Mouse (Mus musculus) limb, embryonic 14.5 days (tissue): ENCODE measurements at regions not wholly inside any gene's neighbourhood (a gene's known extent, or its start where the extent isn't known, plus 50 kb on each side); places are given as distances from the start of the nearest gene placed in this dataset.

Experiments used
- ATAC-seq: fragments of 200-750 bp; cut with Nextera tagmentation; 2 replicates; pipeline ENCODE4 v1.8.0; 2017; ENCODE audit warnings: low read depth, moderate number of reproducible peaks, moderate TSS enrichment; ENCODE audit not compliant: low FRiP score
- DNase-seq: peaks from one replicate; pipeline ENCODE4 v3.0.0-alpha.2; 2015; ENCODE audit warnings: low spot score
- H3K27ac ChIP-seq: fragments of 300-500 bp; sonication (generic); replicated peaks from 2 replicates; pipeline ENCODE4 v1.5.1; 2014; ENCODE audit warnings: low read depth, mild to moderate bottlenecking, low read length, moderate library complexity, mixed read lengths
- H3K27me3 ChIP-seq: fragments of 300-500 bp; sonication (generic); 2 replicates; pipeline ENCODE4 v1.6.1; 2014; ENCODE audit warnings: low read length, mixed read lengths; ENCODE audit not compliant: control insufficient read depth, insufficient read depth
- H3K36me3 ChIP-seq: fragments of 300-500 bp; sonication (generic); 2 replicates; pipeline ENCODE4 v1.6.1; 2014; ENCODE audit warnings: mild to moderate bottlenecking, low read length, moderate library complexity, mixed read lengths; ENCODE audit not compliant: control insufficient read depth, insufficient read depth
- H3K4me1 ChIP-seq: fragments of 300-500 bp; sonication (generic); 2 replicates; pipeline ENCODE4 v1.6.1; 2014; ENCODE audit warnings: antibody characterized with exemption, low read length, mixed read lengths; ENCODE audit not compliant: control insufficient read depth, insufficient read depth
- H3K4me2 ChIP-seq: fragments of 300-500 bp; sonication (generic); replicated peaks from 2 replicates; pipeline ENCODE4 v1.6.1; 2014; ENCODE audit warnings: low read depth, mild to moderate bottlenecking, low read length, moderate library complexity; ENCODE audit not compliant: severe bottlenecking
- H3K4me3 ChIP-seq: fragments of 300-500 bp; sonication (generic); replicated peaks from 2 replicates; pipeline ENCODE4 v1.5.1; 2014; ENCODE audit warnings: low read length
- H3K9ac ChIP-seq: fragments of 300-500 bp; sonication (generic); 2 replicates; pipeline ENCODE4 v1.6.1; 2014; ENCODE audit warnings: mild to moderate bottlenecking, low read depth, low read length, moderate library complexity; ENCODE audit not compliant: severe bottlenecking
- H3K9me3 ChIP-seq: fragments of 300-500 bp; sonication (generic); 2 replicates; pipeline ENCODE4 v1.6.1; 2016; ENCODE audit warnings: low read length; ENCODE audit not compliant: control insufficient read depth
- POLR2A ChIP-seq: fragments of 200-500 bp; IDR thresholded peaks from 2 replicates; pipeline ENCODE4 v1.8.0; 2012; ENCODE audit warnings: inconsistent platforms, mild to moderate bottlenecking, moderate library complexity, borderline replicate concordance; ENCODE audit not compliant: insufficient read depth, insufficient read length; ENCODE audit errors: extremely low read depth
- WGBS: fragments of 180-500 bp; shearing (Covaris S2); extraction: QIAGEN DNeasy Blood & Tissue Kit; methylation state at CpG from one replicate; pipeline ENCODE4 v1.1.7; 2014; 5-methylcytosine and 5-hydroxymethylcytosine counted together

DNA sequence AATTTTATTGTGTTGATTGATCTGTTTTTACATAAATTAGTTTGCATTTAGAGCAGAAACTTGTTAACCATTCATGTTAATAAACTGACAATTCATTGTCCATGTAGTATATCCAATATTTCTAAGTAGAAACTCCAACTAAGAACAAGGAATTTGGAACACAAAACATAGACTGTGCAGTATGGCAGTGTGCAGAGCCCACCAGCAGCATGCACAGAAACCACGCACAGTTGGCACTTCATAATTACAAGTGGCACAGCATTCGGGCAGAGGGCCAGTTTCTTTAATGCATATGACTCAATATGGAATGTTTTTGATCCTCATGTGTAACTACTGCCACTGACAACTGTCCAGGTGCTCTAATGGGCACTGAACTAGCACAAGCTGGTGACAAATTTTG lies 423.8 kb downstream of the Inhba start:
- no peak for TF ChIP-seq POLR2A
- Histone ChIP-seq H3K9ac (no peak overlapping the region), H3K27me3 (no peaks in the 10 kb centered on the region), H3K9me3 (no peaks in the 10 kb centered on the region), H3K4me1 (no peaks in the 10 kb centered on the region), H3K27ac (no peak overlapping the region), H3K36me3 (no peaks in the 10 kb centered on the region), H3K4me2 (no peak overlapping the region), H3K4me3 (no peak overlapping the region)
- 65% methylated on average over 2 of the region's 2 CpGs for WGBS
- no peak for ATAC-seq
- no peak for DNase-seq

DNA sequence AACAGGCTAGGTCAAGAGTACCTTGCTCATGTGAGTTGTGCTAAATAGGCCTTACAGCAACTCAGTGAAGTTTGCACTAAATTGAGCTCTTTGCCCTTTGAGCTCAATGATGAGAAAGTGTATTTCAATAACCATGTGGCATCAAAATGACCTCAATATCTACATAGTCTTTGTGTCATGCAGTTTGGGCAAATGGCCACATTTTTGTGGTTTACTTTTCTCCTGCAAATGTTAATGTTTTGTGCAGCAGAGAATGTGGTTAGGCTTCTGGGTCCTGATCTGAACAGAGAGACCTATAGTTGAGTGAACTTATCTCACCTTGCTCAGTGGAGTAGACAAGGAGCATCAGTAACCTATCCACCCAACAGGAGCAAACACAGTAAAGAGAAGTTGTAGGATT lies 441.6 kb downstream of the Inhba start:
- Histone ChIP-seq H3K9me3 (no peaks in the 10 kb centered on the region), H3K4me1 (no peaks in the 10 kb centered on the region), H3K9ac (no peak overlapping the region), H3K4me3 (no peak overlapping the region), H3K27ac (no peak overlapping the region), H3K36me3 (no peaks in the 10 kb centered on the region), H3K4me2 (no peak overlapping the region), H3K27me3 (no peaks in the 10 kb centered on the region)
- no peak for ATAC-seq
- DNase-seq: no peak
- no peak for TF ChIP-seq POLR2A

DNA sequence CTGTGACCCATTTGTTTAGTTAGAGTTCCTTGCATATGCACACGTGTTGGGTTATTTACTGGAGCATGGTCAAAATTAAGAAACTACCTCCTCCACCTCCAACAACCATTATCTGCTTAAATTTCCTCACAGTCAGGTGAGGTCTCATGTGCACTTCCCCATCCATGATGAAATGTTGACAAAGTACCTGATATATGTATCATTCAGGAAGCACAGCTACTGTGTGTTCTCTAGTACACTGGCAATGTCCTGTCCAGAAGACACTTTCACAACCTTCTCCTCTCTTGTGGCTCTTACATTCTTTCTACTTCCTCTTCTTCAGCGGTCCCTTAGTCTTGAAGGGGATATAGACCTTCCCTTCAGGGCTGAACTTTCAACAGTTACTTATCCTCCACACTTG lies 448.1 kb downstream of the Inhba start:
- WGBS: 80% methylated on average over 2 of the region's 2 CpGs
- Histone ChIP-seq H3K4me3 (no peak overlapping the region), H3K9ac (no peak overlapping the region), H3K4me1 (no peaks in the 10 kb centered on the region), H3K9me3 (no peaks in the 10 kb centered on the region), H3K27me3 (no peaks in the 10 kb centered on the region), H3K27ac (no peak overlapping the region), H3K4me2 (no peak overlapping the region), H3K36me3 (no peaks in the 10 kb centered on the region)
- DNase-seq (no peak), ATAC-seq (no peak)
- no peak for TF ChIP-seq POLR2A

DNA sequence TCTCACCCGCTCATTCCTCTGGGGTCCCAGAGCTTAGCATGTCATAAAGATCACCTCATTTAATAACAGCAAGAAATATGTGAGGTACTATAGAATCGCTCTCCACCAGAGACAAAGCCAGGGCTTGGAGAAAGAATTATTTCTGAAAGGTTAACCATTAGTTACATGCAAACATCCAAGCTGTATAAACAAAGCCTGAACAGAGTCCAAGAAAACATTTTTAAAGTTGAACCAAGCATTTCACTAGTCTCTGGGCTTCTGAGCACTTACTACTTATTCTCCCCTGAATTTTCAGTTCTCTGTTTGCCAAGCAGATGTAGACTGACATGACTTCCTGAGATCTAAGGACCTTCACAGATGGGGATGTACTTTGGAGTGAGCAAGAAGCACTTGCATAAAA lies 450.0 kb downstream of the Inhba start:
- no peak overlapping the region for H3K4me3 ChIP-seq
- 79% methylated on average over 2 of the region's 2 CpGs for WGBS
- DNase-seq (no peak), ATAC-seq (no peak)
- H3K4me1 ChIP-seq: no peaks in the 10 kb centered on the region
- H3K4me2 ChIP-seq: no peak overlapping the region
- H3K9ac ChIP-seq: no peak overlapping the region
- no peak for TF ChIP-seq POLR2A
- no peaks in the 10 kb centered on the region for H3K36me3 ChIP-seq
- no peaks in the 10 kb centered on the region for H3K9me3 ChIP-seq
- no peak overlapping the region for H3K27ac ChIP-seq
- H3K27me3 ChIP-seq: no peaks in the 10 kb centered on the region

DNA sequence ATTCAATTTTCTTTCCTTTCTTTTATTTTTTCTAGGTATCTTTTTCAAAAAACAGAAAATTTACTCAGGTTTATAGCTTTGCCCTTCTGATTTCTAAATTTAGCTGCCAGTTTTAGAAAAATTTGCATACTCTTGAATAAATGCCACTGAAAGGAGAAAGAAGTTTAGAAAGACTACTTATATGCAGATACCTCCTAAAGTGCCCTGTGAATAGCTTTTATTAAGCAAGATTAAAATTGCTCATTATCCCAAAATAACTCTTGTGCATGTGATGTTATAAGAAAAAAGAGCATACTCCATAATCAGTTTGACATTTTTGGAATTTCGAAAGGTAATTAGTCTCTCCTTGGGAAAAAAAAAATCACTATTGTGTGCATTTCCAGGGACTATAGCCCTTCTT lies 453.2 kb downstream of the Inhba start:
- WGBS: 94% methylated on average over 1 of the region's 1 CpGs
- TF ChIP-seq POLR2A: no peak
- no peaks in the 10 kb centered on the region for H3K4me1 ChIP-seq

DNA sequence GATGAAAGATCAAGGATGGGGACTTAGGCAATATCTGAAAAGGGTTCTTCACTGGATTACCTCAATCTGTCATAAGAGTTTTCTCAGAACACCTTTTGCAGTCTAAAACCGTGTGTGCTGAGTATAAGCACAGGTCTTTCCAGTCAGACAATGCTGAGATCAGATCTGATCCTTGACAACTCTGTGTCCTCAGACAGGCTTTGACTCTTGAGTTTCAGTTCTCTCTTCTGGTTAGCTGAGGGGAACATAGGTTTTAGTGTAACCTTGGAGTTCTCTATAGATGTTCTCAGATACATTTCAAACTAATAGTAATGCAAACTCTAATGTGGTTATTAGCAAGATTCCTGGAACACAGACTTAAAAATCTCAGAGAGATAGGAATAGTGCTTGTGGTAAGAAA lies 453.7 kb downstream of the Inhba start:
- H3K4me1 ChIP-seq: no peaks in the 10 kb centered on the region

More for the DNA sequence above, 453.2 kb downstream of the Inhba start:
- Histone ChIP-seq H3K36me3 (no peaks in the 10 kb centered on the region), H3K4me3 (no peak overlapping the region), H3K9ac (no peak overlapping the region), H3K27me3 (no peaks in the 10 kb centered on the region), H3K9me3 (no peaks in the 10 kb centered on the region), H3K27ac (no peak overlapping the region), H3K4me2 (no peak overlapping the region)
- no peak for ATAC-seq
- no peak for DNase-seq

More for the DNA sequence above, 453.7 kb downstream of the Inhba start:
- H3K36me3 ChIP-seq: no peaks in the 10 kb centered on the region
- H3K4me3 ChIP-seq: no peak overlapping the region
- no peaks in the 10 kb centered on the region for H3K9me3 ChIP-seq
- ATAC-seq (no peak), DNase-seq (no peak)
- H3K27ac ChIP-seq: no peak overlapping the region
- no peak for TF ChIP-seq POLR2A
- 65% methylated on average over 1 of the region's 1 CpGs for WGBS
- H3K9ac ChIP-seq: no peak overlapping the region
- H3K27me3 ChIP-seq: no peaks in the 10 kb centered on the region
- no peak overlapping the region for H3K4me2 ChIP-seq
